Mouse (Mus musculus) layer of hippocampus, adult 8-10 months (tissue): ENCODE data around the gene Rassf5. TPM values are rescaled to one million over a fixed set of nuclear protein-coding genes. Genes with fewer than 3 reads are reported as not detected.
"Not testable (repeated sequence)": the region's sequence is repeated elsewhere in the genome, so short reads cannot be mapped to it uniquely, and the experiment has no call there.

Source experiments
- DNase-seq, 2 experiments: peaks; one replicate each; pipeline ENCODE4 v3.0.0; 2022; ENCODE audit warnings: low spot score in 2 of 2
- total RNA-seq, 4 experiments: library from RNA; stranded (reverse); gene quantifications; 2 replicates each; pipeline ENCODE4 v1.2.4; 2022

Rassf5 gene
- total RNA-seq, 4 experiments from 2014 or later = 17.6 to 21.5 (median 18.6) TPM

DNA sequence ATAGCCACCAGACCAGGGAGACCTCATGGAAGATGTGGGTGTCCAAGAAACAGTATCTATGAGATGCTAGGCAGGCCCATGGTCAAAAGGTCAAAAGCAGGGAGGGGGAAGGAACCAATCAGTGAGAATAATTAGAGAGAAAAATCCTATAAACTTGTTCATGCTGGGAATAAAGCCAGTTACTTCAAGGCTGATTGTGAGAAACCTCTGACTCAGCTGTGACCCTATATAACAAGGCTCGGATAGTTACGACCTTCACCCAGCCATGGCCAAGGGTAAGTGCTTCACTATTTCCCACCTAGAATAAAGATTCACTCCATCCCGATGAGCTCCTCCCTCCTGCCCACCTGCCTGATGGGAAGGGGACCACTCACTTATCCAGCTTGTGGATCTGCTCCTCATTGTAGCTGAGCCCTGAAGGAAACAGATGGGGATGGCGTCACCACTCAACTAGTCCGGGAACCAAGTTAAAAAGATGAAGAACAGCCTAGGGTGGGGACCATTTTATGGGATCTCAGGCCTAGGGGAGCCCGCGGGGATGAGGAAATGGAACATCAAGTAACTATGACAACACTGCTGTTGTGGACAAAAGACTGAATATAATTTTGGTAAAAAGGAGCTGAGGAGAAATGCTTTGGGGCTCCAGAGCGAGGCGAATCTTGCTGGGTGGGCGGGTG lies 14.7 kb upstream of the Rassf5 start:
- DNase-seq = no peak

DNA sequence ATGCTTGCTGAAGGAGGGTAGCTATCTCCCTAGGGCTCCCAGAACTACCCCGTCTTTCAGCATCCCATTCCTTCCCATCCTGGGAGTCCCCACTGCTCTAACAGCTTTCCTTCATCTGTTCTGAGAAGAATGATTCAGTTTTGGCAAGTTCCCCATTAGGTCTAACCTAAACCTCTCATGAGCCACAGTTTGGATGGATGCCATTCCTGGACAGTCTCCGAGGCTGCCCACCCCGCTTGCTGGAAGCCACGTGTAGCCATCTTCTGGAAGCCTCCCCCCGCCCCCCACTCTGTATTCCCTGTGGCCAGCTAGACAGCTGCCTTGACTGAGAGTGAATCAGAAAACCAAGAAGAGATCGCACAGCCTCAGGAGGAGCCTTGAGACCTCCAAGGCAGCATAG lies 12.2 kb upstream of the Rassf5 start:
- DNase-seq = no peak

DNA sequence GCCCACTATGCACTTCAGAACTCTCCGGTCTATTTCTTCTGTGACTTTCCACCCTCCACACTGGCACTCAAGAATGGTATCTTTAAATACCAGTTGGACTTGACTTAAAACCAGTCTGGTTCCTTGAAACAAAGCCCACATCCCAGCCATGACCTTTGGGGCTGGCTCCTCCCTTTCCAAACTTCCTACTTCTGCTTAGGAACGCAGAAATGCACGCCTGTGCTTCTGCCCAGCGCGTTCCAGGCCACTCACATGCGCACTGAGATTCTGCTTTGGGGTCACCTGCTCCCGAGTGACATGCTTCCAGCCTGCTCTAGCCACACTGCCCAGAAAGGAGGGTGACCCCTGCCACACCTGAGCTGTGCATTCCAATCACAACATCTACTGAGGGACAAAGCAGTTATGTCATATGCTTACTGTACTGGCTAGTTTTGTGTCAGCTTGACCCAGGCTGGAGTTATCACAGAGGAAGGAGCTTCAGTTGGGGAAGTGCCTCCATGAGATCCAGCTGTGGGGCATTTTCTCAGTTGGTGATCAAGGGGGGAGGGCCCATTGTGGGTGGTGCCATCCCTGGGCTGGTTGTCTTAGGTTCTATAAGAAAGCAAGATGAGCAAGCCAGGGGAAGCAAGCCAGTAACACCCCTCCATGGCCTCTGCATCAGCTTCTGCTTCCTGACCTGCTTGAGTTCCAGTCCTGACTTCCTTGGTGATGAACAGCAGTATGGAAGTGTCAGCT lies 7.6 kb upstream of the Rassf5 start:
- DNase-seq = not testable (repeated sequence)

DNA sequence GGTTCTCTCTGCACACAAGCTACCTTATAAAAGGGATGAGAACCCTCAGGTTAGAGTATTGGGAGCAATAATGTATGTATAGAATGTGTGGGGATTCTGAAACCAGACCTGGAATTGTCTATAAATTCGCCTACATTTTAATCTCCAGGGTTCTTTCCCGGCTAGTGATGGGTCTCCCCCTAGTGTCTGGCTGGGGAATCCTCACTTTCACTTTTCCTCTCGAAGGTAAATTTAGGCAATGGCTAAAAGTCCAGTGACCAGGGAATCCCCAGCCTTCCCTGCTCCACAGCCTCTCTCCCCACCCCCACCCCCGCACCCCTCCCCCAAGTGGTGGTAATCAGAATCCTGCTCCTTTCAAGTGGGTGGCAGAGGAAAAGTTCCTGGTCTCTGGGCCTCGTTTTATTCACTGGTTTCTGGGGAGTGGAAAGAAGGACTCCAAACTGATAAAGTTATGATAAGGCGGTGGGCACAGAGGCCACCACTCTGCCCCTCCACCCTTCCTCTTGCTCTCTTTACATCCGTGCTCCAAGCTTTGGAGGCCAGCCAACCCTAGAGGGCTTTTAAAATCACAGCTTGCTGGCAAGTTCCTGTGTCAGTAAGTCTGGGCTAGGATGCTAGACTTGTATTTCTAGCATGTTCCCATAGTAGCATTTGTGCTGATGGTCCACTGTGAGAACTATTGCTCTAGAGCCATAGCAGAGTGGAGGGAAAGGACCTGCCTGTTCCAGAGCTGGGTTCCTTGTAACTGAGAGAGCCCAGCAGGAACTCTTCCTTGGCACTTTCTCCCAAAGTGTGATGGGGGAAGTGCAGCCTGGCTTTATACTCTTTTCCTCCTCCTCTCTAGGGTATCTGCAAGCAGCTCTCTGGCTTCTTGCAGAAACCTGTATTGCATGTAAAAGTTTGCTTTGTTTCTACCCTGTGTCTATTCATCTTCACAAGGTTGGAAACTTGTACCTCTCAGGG lies 1.7 kb upstream of the Rassf5 start:
- no peak for DNase-seq

DNA sequence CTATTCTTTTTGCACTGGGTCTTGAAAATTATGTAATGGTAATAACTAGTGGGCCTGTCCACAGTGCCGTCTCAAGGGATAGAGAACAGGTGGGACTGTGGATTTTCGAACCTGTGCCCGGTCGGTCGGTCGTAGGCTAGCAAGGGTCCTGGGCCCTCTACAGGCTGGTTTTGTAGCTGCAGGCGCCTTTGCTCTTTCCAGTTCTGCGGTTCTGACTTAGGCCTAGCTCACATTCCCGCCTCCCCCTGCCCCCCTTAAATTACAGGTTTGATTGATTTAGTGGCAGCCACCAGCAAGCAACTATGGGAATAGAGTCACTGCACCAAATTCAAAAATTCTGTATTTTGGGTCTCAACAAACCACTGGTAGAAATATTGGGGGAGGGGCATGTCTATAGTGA lies 868 bp upstream of the Rassf5 start:
- DNase-seq = peak in 1 of 2 experiments; percentile 50

DNA sequence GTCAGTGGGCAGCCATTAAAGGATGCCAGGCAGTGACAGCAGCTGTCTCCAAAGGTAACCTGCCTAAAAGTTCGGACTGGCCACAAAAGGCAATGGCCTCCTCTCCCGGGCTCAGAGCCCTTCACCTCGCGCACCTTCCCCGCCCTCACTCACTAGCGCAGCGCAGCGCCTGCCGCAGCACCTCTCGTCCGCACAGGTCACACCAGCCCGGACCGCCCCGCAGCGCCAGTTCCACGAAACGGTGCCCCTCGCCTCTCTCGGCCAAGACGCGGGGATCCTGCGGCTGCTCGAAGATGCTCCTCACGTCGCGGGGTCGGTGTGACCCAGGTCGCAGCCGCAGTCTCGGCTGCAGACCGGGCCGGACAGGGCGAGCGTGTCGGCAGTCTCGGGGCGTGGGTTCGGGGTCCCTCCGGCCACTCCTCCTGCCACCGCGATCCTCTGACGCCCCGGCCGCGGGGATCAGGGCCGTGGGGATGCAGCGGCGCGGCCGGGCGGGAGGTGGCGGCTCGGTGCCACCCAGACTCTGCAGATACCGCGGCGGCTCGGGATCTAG lies 446 bp downstream of the Rassf5 start:
- DNase-seq = no peak

DNA sequence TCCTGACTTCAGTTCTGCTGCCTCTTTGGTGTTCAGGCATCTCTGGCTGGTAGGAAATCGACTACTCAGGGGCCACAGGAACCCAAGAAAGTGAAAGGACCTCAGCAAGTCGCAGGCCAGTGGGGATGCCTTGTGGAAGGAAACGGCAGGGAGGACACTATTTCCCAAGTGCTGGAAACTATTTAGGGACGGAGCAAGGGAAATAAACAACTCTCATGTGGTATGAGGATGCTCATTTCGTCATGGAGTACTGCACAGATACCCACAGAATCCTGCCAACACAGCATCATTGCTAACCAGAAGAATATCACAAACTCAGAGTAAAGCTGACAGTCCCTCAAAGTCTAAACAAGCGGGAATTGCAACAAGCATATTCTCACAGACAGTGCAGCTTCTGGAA lies 2.1 kb downstream of the Rassf5 start:
- DNase-seq = no peak

DNA sequence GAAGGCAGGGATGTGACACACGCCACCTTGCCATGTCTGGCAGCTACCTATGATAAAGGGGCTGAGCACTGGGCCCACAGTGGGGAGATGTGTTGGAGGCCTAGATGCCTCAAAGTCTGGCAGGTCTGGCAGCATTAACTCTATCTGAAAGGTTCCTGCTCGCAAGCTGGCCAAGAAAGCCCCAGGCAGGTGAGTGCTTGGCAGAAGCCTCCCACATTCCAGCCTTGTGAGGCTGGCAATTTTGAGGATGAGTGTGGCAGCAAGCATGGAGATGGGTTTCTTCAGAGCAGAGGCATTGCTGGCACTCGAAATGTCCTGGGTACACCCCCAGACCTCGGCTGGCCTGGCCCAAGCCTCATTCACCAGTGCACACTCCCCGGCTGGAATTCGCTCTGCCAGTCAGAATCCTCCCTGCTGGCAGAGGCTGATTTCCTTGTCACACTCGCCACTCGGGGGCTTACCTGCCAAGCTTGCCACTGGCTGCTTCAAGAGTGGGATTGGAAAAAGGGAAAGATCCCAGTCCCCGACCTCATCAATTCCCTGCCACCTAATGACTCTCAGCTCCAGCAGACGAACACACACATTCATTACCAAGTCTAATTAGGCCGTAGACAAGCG lies 5.4 kb downstream of the Rassf5 start:
- no peak for DNase-seq

DNA sequence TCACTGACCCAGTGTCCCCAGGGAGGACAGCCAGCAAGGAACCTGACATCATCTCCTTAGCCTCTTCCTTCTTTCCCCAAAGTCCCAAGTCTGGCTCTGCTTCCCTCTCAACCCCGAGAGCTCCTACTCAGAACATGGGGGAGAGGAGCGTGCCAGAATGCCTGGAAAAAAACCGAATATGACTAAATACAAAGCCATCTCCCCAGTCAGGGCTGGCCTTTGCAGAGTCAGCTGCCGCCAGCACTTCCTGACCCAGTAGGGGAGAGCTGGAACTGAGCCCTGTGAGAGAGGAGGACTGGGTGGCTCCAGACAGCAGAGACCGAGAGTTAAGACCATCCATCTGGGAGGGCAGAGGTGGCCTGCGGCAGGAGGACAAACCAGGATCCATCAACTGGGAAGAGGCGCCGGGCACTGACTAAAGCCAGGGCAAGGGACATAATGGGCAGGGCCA lies 6.1 kb downstream of the Rassf5 start:
- no peak for DNase-seq

DNA sequence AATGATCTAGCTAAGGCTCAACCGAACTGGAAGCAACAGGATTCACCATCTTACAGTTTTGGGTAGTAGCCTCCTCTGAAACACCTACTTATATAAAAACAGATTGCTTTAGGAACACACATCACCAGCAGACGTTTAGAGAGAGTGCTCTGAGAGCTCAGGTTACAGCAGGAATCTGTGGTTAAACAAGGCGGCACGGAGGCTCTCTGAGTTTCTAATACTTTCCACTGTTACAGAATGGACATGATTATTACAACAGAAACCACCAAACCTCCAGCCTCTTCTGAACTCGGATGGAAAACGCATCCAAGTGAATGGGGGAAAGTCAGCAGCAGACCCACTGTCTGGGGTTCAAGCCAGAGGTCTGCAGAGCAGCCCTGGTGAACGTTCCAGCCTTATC lies 9.0 kb downstream of the Rassf5 start:
- no peak for DNase-seq

DNA sequence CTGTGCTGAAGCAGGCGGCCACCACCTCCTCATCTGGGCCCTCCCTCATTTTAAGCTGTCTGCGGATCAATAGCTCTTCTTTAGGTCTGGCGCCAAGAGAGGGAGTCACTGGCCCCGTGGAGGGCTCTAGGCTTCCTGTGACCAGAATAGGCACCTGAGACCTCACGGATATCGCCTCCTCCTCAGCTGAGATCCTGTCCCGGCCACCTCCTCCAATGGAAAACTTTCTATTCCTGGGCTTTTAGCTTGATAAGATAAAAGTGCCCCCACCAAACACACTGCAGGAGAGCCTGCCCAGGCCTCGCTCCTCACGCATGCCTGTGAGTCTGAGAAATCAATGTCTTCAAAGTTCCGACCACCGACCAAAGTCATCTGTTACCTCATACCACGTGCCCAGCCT lies 11.5 kb downstream of the Rassf5 start:
- DNase-seq = no peak

DNA sequence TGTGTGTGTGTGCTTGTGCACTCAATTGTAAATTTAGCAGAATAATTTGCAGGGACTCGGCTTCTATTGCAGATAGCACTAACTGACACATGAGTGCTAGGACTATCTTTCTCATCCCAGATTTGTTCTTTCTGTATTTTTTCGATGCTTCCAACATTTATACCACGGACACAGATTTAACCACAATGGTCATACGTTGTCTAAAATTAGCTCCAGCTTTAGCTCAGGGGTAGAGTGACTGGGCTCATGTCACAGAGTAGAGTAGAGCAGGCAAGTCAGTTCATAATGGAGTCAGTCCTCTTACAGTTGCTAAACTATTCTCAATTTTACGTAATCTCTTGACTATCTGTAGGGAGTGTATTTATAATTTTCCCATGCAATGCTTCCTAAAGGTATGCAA lies 16.4 kb downstream of the Rassf5 start:
- no peak for DNase-seq

DNA sequence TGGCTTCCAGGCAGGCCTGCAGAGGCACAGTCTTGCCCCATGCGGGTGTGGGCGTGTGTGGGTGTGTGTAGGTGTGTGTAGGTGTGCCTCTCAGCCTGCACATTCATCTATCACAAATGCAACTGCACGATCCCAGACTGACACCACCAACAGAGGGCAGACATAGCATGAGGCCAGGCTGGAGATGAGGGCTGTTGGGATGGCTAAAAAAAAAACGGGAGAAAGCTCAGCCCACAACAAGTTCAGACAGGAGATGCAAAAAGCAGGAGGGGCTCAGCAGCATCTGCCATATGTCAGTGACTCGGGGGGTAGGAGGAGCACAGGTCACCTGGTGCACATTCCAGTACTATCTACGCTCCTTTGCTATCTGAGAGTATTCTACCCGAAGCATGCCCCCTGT lies 16.8 kb downstream of the Rassf5 start:
- DNase-seq = no peak

DNA sequence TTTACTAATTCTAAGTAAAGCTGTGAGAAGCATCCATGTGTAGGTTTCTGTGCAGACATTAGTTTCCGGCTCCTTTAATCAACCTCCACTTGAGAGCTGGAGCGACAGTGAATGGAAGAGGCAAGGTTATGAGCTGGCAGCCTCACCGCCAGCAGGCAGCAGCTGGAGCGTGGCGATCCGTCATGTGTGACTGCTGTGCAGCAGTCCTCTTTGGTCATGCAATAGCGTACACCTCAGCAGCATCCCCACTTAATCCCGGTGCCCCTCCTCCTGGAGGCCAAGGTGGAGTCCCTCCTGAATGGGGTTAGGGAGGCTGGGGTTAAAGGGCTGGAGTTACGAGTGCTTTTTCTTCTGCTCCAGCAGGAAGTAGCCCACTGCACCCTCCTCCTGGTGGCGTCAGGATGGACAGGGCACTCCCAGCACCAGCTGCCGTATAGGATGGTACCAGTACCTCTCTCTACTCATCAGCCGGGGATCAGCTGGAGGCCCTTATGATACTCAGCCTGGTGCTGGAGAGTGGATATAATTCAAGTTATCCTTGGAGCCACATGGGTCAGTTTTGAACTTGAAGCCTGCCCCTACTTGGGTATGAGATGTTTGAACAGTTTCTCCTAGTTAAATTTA lies 20.1 kb downstream of the Rassf5 start:
- DNase-seq = no peak

DNA sequence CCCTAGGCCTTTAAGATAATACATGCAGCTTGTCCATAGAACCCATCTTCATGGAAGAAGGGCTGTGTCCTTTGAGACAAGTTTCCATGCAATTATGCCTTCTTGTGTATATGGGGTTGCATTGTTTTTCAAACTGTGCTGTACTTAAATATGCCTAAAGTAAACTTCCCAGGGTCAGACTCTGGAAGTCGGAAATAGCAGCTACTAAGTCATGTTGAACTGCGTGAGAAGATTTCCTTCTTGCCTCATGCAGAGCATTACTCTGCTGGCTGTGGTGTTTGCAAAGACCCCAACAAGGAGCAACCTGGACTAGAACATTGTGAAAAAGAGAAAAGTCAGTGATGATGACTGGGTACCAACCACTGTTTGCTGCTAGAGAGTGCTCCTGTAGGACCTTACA lies 21.7 kb downstream of the Rassf5 start:
- no peak for DNase-seq

DNA sequence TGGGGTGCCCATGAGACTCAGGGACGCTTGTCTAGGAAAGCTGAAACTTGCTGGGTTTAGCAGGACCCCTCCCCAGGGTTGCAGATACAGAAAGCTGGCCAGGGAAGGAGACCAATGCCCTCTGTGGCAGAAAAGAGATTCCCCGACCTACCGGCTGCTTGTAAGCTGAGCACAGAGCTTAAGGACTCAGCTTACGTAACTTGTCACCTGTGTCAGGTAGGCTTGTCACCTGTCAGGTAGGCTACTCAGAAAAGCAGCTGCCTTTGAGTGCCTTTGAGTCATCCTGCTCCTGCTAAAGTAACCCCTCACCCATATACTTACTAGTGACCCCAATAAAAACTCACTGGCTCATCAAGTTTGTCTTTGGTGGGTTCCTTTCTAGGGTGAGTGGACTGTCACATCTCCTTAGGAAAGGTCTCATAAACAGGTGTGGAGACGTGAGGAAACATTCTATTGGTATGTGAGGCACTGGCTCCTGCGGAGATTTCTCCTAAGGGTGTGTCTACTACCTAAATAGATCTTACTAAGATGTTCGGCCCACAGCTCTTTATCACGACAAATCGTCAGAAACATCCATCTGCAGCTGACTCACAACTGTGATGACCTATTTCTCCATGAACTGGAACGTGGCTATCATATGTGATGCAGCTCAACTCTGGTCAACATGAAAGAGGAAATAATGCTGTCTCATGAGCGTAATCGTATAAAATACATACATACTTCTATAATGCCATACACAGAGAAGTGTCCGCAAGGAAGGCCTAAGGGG lies 23.1 kb downstream of the Rassf5 start:
- no peak for DNase-seq

DNA sequence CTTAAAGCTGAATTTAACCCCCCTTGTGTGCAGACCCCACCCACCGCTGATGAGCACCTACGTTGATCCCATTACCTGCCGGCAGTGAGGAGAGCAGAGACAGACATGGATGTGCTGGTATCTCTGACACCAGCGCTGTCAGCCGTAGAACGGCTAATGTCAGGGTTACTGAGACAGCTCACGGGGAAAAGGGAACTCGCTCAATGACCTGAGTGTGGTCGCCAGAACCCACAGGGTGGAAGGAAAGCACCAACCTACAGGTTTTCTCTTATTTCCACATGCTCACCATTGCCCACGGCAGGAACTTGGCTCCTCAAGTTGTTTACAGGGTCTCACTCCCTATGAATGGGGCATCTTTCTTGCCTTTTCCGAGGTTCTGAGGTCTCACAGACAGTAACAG lies 26.1 kb downstream of the Rassf5 start:
- no peak for DNase-seq

DNA sequence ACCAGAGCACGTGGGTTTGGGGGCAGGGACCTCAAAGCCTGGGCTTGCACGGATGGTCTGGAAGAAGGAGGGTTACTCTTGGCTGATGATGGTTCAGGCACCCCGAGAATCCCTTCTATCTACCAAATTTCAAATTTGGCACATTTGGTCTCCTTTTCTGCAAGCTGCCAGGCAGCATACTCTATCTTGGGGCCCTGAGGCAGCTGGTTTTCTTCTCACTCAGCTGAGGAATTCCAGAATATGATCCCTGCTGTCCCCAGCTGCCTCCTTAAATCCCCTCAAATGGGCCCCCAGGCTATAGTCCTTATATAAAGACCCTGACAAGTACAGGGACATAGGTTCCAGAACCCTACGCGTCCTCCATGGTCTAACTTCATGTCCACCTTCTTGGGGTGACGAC lies 31.7 kb downstream of the Rassf5 start:
- DNase-seq = no peak

DNA sequence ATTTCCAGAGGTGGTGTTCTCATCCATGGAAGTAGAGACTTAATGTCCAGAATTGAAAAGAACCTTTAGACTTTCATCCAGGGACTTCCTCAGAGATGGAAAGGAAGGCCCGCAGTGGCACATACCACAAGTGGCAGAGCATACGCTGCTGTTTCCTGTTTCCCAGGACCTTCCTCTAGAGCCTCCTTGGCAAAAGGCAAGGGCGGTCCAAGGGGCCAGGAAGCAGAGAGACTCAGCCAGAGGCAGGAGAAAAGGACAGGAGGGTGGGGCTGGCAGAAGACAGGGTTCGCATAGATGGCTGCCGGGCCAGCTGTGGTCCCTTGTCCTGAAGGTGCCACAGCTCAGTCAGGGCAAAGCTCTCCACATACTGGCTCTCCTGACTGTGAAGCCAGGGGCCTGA lies 32.1 kb downstream of the Rassf5 start:
- no peak for DNase-seq

DNA sequence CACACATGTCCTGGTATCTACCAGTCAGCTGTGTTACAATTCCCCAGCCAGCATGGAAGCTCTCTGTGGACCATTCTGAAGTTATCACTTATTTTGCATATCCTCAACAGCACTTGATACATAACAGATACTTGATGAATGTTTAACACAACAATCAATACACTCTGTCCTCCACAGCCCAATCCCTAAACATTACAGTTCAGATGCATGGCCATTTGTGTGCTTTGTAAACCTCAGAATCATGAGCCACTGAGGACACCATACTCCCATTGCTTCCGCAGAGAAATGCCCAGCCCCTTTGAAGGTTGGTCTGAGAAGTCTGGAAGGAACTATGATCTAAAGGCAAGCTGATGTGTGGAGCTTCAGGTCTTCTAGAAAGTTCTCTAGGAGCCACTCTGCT lies 33.4 kb downstream of the Rassf5 start:
- no peak for DNase-seq
